Mouse (Mus musculus) heart, embryonic 11.5 days (tissue): ENCODE measurements around the gene Adamtsl2. TPM values are rescaled to one million over a fixed set of nuclear protein-coding genes. Genes with fewer than 3 reads are reported as not detected.

Experiments used
- ATAC-seq: fragments of 200-750 bp; cut with Nextera tagmentation; replicated peaks from 2 replicates; pipeline ENCODE4 v1.8.0; 2017; ENCODE audit warnings: moderate library complexity; ENCODE audit not compliant: insufficient number of reproducible peaks, low FRiP score, low TSS enrichment
- H3K27ac ChIP-seq: fragments of 300-500 bp; sonication (generic); 2 replicates; pipeline ENCODE4 v1.5.1; 2014; ENCODE audit warnings: mild to moderate bottlenecking, low read depth, low read length
- H3K27me3 ChIP-seq: fragments of 300-500 bp; sonication (generic); 2 replicates; pipeline ENCODE4 v1.6.1; 2014; ENCODE audit warnings: mild to moderate bottlenecking, low read length, mixed read lengths; ENCODE audit not compliant: control insufficient read depth, insufficient read depth
- H3K36me3 ChIP-seq: fragments of 300-500 bp; sonication (generic); 2 replicates; pipeline ENCODE4 v1.6.1; 2014; ENCODE audit warnings: mild to moderate bottlenecking, low read length, moderate library complexity, mixed read lengths; ENCODE audit not compliant: control insufficient read depth, insufficient read depth
- H3K4me1 ChIP-seq: fragments of 300-500 bp; sonication (generic); 2 replicates; pipeline ENCODE4 v1.6.1; 2014; ENCODE audit warnings: low read length; ENCODE audit not compliant: control insufficient read depth, insufficient read depth
- H3K4me2 ChIP-seq: fragments of 300-500 bp; sonication (generic); 2 replicates; pipeline ENCODE4 v1.6.1; 2014; ENCODE audit warnings: mild to moderate bottlenecking, moderate library complexity
- H3K4me3 ChIP-seq: fragments of 300-500 bp; sonication (generic); 2 replicates; pipeline ENCODE4 v1.5.1; 2014; ENCODE audit warnings: low read depth, low read length
- H3K9ac ChIP-seq: fragments of 300-500 bp; sonication (generic); 2 replicates; pipeline ENCODE4 v1.6.1; 2014; ENCODE audit warnings: mild to moderate bottlenecking, low read depth, low read length, moderate library complexity
- H3K9me3 ChIP-seq: fragments of 300-500 bp; sonication (generic); replicated peaks from 2 replicates; pipeline ENCODE4 v1.6.1; 2016; ENCODE audit warnings: low read length; ENCODE audit not compliant: control insufficient read depth
- WGBS: fragments of 180-500 bp; shearing (Covaris S2); extraction: QIAGEN DNeasy Blood & Tissue Kit; methylation state at CpG from one replicate; pipeline ENCODE4 v1.1.7; 2014; ENCODE audit not compliant: insufficient replicate concordance; 5-methylcytosine and 5-hydroxymethylcytosine counted together
- polyA plus RNA-seq: library from polyadenylated mRNA; unstranded; fragments of >200 nt; fragmentation: Nextera tagmentation; extraction: Ambion mirVana; gene quantifications from 2 replicates; pipeline ENCODE4 v1.2.1, GENCODE M21; 2014

Adamtsl2 gene
- polyA plus RNA-seq, 1 experiment from 2014 or later = 9.0 TPM

GRCm38 (mm10) chr2:27123121-27123520 is 43.9 kb downstream of the Adamtsl2 start:
- H3K4me3 ChIP-seq = no peak overlapping the region
- H3K9me3 ChIP-seq = no peaks in the 10 kb centered on the region
- H3K27ac ChIP-seq = no peak overlapping the region
- no peak overlapping the region for H3K4me2 ChIP-seq
- 81% methylated on average over 4 of the region's 4 CpGs for WGBS
- H3K9ac ChIP-seq = no peak overlapping the region
- 0 out of 2 replicates have a peak, but pooled peaks cover 5% of the 10 kb centered on the region for H3K27me3 ChIP-seq
- no peaks in the 10 kb centered on the region for H3K36me3 ChIP-seq
- ATAC-seq = no peak
- H3K4me1 ChIP-seq = peaks cover 30% of the 10 kb centered on the region

DNA sequence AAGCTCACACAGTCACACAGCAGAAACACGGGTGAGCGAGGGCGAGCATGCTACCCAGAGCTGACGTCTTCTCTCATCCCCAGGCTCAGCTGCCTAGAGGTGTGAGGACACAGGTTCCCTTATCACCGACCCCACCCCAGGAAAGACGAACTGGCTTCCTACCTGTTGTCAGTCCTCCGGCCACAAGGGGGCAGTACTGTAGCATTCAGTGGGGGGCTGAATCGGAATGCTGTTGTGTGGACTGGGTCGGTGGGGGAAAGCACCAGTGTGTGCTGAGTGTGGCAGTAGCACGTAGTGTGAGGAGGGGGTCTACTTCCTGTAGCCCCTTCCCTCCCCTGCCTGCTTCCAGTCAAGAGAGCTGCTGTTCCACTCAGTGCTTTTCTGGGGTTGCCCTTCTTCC is 46.8 kb downstream of the Adamtsl2 start:
- Histone ChIP-seq H3K27ac (no peak overlapping the region), H3K4me1 (0 out of 2 replicates have a peak, but pooled peaks cover 6% of the 10 kb centered on the region), H3K9me3 (no peaks in the 10 kb centered on the region), H3K36me3 (no peaks in the 10 kb centered on the region), H3K27me3 (0 out of 2 replicates have a peak, but pooled peaks cover 5% of the 10 kb centered on the region), H3K4me2 (no peak overlapping the region), H3K4me3 (no peak overlapping the region), H3K9ac (no peak overlapping the region)
- ATAC-seq = no peak; the same call in 1 of the 2 replicates
- WGBS = 29% methylated on average over 10 of the region's 10 CpGs

DNA sequence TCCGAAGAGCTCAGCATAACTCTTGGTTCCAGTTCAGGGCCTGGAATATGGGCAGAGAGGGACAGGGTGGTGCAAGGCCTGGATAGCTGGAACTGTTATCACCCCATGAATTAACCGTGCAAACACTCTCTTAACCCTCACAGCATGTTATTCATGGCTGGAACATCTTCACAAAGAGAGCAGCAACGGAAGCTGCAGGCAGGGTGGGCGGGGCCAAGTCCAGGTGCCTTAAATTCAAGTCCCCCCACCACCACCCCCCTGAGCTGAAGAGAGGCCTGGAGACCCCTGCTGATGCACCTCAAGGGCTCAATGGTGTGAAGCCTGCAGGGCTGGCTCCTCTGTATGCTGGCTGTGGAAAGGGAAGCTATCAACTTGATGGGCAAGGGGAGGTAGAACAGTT is 47.3 kb downstream of the Adamtsl2 start:
- Histone ChIP-seq H3K27ac (no peak overlapping the region), H3K4me1 (0 out of 2 replicates have a peak, but pooled peaks cover 6% of the 10 kb centered on the region), H3K4me2 (no peak overlapping the region), H3K9me3 (no peaks in the 10 kb centered on the region), H3K4me3 (no peak overlapping the region), H3K27me3 (0 out of 2 replicates have a peak, but pooled peaks cover 5% of the 10 kb centered on the region), H3K36me3 (no peaks in the 10 kb centered on the region), H3K9ac (no peak overlapping the region)
- WGBS = 44% methylated on average over 4 of the region's 4 CpGs
- ATAC-seq = no peak

DNA sequence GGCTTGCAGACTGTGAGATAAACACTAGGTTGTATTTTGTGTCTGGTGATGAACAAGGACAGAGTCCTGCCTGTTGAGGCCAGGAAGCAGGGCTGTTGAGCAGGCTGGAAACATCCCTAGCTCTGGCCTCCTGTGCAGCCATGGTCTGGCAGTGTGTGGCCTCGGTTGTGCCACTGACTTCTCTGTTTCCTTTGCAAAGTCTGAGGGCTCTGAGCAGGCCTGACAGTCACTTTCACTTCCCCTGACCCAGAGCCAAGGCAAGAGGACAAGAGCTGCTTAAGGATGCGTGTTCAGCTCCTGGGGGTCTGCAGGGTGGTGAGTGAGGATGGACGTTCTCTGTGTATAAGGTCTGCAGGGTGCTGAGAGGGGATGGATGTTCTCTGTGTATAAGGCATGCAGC is 49.8 kb downstream of the Adamtsl2 start:
- H3K36me3 ChIP-seq = no peaks in the 10 kb centered on the region
- no peak overlapping the region for H3K9ac ChIP-seq
- no peaks in the 10 kb centered on the region for H3K4me1 ChIP-seq
- WGBS = 62% methylated on average over 3 of the region's 3 CpGs
- no peak for ATAC-seq
- no peak overlapping the region for H3K27ac ChIP-seq
- 0 out of 2 replicates have a peak, but pooled peaks cover 5% of the 10 kb centered on the region for H3K27me3 ChIP-seq
- H3K4me2 ChIP-seq = no peak overlapping the region
- no peak overlapping the region for H3K4me3 ChIP-seq
- no peaks in the 10 kb centered on the region for H3K9me3 ChIP-seq

GRCm38 (mm10) chr2:27135935-27136334 is 56.8 kb downstream of the Adamtsl2 start:
- ATAC-seq = no peak
- Histone ChIP-seq H3K4me2 (no peak overlapping the region), H3K4me3 (no peak overlapping the region), H3K4me1 (no peaks in the 10 kb centered on the region), H3K9ac (no peak overlapping the region), H3K27ac (no peak overlapping the region), H3K27me3 (peaks cover 31% of the 10 kb centered on the region), H3K9me3 (no peaks in the 10 kb centered on the region), H3K36me3 (no peaks in the 10 kb centered on the region)
- 76% methylated on average over 5 of the region's 5 CpGs for WGBS

GRCm38 (mm10) chr2:27136336-27136735 is 57.2 kb downstream of the Adamtsl2 start:
- H3K4me3 ChIP-seq = no peak overlapping the region
- H3K27ac ChIP-seq = no peak overlapping the region
- no peaks in the 10 kb centered on the region for H3K9me3 ChIP-seq
- WGBS = 72% methylated on average over 3 of the region's 3 CpGs
- no peak overlapping the region for H3K4me2 ChIP-seq
- no peaks in the 10 kb centered on the region for H3K36me3 ChIP-seq
- no peak for ATAC-seq
- H3K4me1 ChIP-seq = no peaks in the 10 kb centered on the region
- peaks cover 35% of the 10 kb centered on the region for H3K27me3 ChIP-seq
- no peak overlapping the region for H3K9ac ChIP-seq

DNA sequence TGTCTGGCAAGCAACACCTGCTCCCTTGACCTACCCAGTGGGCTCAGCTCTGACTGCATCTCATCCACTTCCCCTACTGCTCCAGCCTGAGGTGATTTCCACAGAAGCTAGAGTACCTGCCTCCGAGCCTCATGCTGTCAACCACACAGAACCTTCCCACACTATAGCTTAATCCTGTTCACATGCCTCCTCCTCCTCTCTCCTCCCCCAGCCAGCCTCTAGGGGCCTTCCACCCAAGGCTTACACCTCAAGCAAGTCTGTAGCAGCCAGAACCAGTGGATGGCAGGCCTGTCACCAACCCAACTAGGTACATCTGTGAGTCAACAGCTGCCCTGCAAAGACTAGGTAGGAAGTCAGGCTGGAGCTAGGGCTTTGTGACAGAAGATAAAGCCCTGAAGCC is 57.6 kb downstream of the Adamtsl2 start:
- Histone ChIP-seq H3K36me3 (no peaks in the 10 kb centered on the region), H3K4me3 (no peak overlapping the region), H3K9me3 (no peaks in the 10 kb centered on the region), H3K4me1 (peaks cover 1% of the 10 kb centered on the region; the same call in 1 of the 2 replicates), H3K27me3 (peaks cover 39% of the 10 kb centered on the region), H3K27ac (no peak overlapping the region), H3K9ac (no peak overlapping the region), H3K4me2 (no peak overlapping the region)
- WGBS = 75% methylated on average over 1 of the region's 1 CpGs
- ATAC-seq = no peak

DNA sequence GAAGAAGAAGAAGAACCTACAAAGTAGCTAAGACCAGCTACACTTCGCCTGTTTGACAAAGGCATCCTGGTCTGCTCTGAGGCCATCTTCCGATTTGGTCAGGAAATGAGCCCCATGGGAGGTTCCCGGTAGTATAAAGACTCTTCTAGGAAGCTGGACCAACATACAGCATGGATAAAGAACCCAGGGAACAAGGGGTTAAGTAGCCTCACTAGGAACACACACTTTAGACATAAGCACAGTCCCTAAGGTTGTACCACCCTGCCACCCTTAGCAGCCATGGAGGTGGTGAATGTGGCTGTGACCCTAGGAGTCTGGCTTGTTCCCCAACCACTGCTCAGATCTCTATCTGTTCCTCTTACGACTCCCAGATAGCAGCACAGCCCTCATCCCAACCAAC is 59.2 kb downstream of the Adamtsl2 start:
- 44% methylated on average over 4 of the region's 4 CpGs for WGBS
- Histone ChIP-seq H3K4me1 (peaks cover 6% of the 10 kb centered on the region; the same call in 1 of the 2 replicates), H3K36me3 (no peaks in the 10 kb centered on the region), H3K27me3 (peaks cover 53% of the 10 kb centered on the region), H3K4me2 (no peak overlapping the region), H3K27ac (no peak overlapping the region), H3K4me3 (no peak overlapping the region), H3K9me3 (no peaks in the 10 kb centered on the region), H3K9ac (no peak overlapping the region)
- ATAC-seq = no peak

GRCm38 (mm10) chr2:27141950-27142693 is 62.9 kb downstream of the Adamtsl2 start, which contains the start of gene Fam163b:
Fam163b (minus strand) TSS chr2:27142491.
- peaks cover 6% of the 10 kb centered on the region; the same call in 1 of the 2 replicates for H3K4me1 ChIP-seq
- no peaks in the 10 kb centered on the region for H3K36me3 ChIP-seq
- peak within 1 kb of the TSS; percentile 49 for H3K4me3 ChIP-seq
- H3K9ac ChIP-seq = no peak within 1 kb of the TSS
- H3K27me3 ChIP-seq = peaks cover 56% of the 10 kb centered on the region
- no peaks in the 10 kb centered on the region for H3K9me3 ChIP-seq
- WGBS = under 1% methylated on average over 59 of the region's 62 CpGs
- H3K4me2 ChIP-seq = peak within 1 kb of the TSS; percentile 89
- H3K27ac ChIP-seq = no peak within 1 kb of the TSS
- ATAC-seq = no peak
